Mouse (Mus musculus) embryonic fibroblast, embryonic 13.5 days (primary cell): ENCODE measurements at regions not wholly inside any gene's neighbourhood (a gene's known extent, or its start where the extent isn't known, plus 50 kb on each side); places are given as distances from the start of the nearest gene placed in this dataset.
A peak's percentile ranks its signal among the peaks of the same experiment; 100 is the strongest.
"Not testable (repeated sequence)": the region's sequence is repeated elsewhere in the genome, so short reads cannot be mapped to it uniquely, and the experiment has no call there.

ENCODE experiments used
- H3K27ac ChIP-seq: 2 replicates; pipeline ENCODE4 v1.5.1; 2012; ENCODE audit warnings: low read length, control low read depth, inconsistent platforms; ENCODE audit not compliant: insufficient read depth
- H3K4me1 ChIP-seq: 2 replicates; pipeline ENCODE4 v1.6.1; 2011; ENCODE audit warnings: low read length; ENCODE audit not compliant: control insufficient read depth, insufficient read depth
- H3K4me3 ChIP-seq: 2 replicates; pipeline ENCODE4 v1.5.1; 2011; ENCODE audit warnings: mild to moderate bottlenecking, control low read depth, low read length; ENCODE audit not compliant: insufficient read depth
- CTCF ChIP-seq: IDR thresholded peaks from 2 replicates; pipeline ENCODE4 v1.5.1; 2011; ENCODE audit warnings: mild to moderate bottlenecking, control low read depth, low read length, moderate library complexity, borderline replicate concordance; ENCODE audit not compliant: insufficient read depth
- POLR2A ChIP-seq: IDR thresholded peaks from 2 replicates; pipeline ENCODE4 v1.6.1; 2011; ENCODE audit warnings: low read depth, mild to moderate bottlenecking, control low read depth, low read length, moderate library complexity

- TF ChIP-seq POLR2A (no peak), CTCF (no peak)
Observed at GRCm38 (mm10) chrX:157107747-157108146, 307.4 kb downstream of the Phex start.

GRCm38 (mm10) chrX:157080025-157080424 lies 335.1 kb downstream of the Phex start:
- no peaks in the 10 kb centered on the region for H3K4me1 ChIP-seq
- no peak for TF ChIP-seq CTCF
- no peak for TF ChIP-seq POLR2A
- no peak overlapping the region for H3K4me3 ChIP-seq

More at GRCm38 (mm10) chrX:157107747-157108146, 307.4 kb downstream of the Phex start:
- Histone ChIP-seq H3K4me3 (no peak overlapping the region), H3K27ac (no peak overlapping the region), H3K4me1 (no peaks in the 10 kb centered on the region)

GRCm38 (mm10) chrX:157079606-157080005 lies 335.5 kb downstream of the Phex start:
- H3K4me3 ChIP-seq: no peak overlapping the region
- TF ChIP-seq CTCF (no peak), POLR2A (no peak)
- H3K27ac ChIP-seq: no peak overlapping the region
- no peaks in the 10 kb centered on the region for H3K4me1 ChIP-seq

More at GRCm38 (mm10) chrX:157080025-157080424, 335.1 kb downstream of the Phex start:
- H3K27ac ChIP-seq: no peak overlapping the region

GRCm38 (mm10) chrX:157078061-157078460 lies 337.1 kb downstream of the Phex start:
- H3K4me3 ChIP-seq, H3K4me1 ChIP-seq, H3K27ac ChIP-seq: not testable (repeated sequence)

- Histone ChIP-seq H3K4me1 (no peaks in the 10 kb centered on the region), H3K4me3 (no peak overlapping the region), H3K27ac (no peak overlapping the region)
- TF ChIP-seq POLR2A: no peak
- no peak for TF ChIP-seq CTCF
Observed at GRCm38 (mm10) chrX:157076193-157076592, 338.9 kb downstream of the Phex start.

- Histone ChIP-seq H3K4me3 (no peak overlapping the region), H3K4me1 (no peaks in the 10 kb centered on the region), H3K27ac (no peak overlapping the region)
- no peak for TF ChIP-seq CTCF
- no peak for TF ChIP-seq POLR2A
Observed at GRCm38 (mm10) chrX:157051629-157052315, 363.3 kb downstream of the Phex start.

GRCm38 (mm10) chrX:157028913-157029312 lies 386.2 kb downstream of the Phex start:
- peak overlapping the region; percentile 84 for H3K27ac ChIP-seq
- TF ChIP-seq POLR2A (0 out of 2 replicates have a peak, but pooled peaks have one; percentile 16), CTCF (no peak)
- H3K4me1 ChIP-seq: no peaks in the 10 kb centered on the region

GRCm38 (mm10) chrX:157024343-157024742 lies 390.8 kb downstream of the Phex start:
- no peak for TF ChIP-seq POLR2A
- Histone ChIP-seq H3K27ac (no peak overlapping the region), H3K4me3 (no peak overlapping the region), H3K4me1 (no peaks in the 10 kb centered on the region)

More at GRCm38 (mm10) chrX:157028913-157029312, 386.2 kb downstream of the Phex start:
- H3K4me3 ChIP-seq: no peak overlapping the region

- H3K4me1 ChIP-seq: no peaks in the 10 kb centered on the region
- no peak overlapping the region for H3K4me3 ChIP-seq
- peak overlapping the region; percentile 76 for H3K27ac ChIP-seq
- TF ChIP-seq CTCF: no peak
Observed at GRCm38 (mm10) chrX:157021851-157022250, 393.3 kb downstream of the Phex start.

GRCm38 (mm10) chrX:157020337-157020736 lies 394.8 kb downstream of the Phex start:
- TF ChIP-seq POLR2A (no peak), CTCF (no peak)
- H3K27ac ChIP-seq: no peak overlapping the region
- no peak overlapping the region for H3K4me3 ChIP-seq
- H3K4me1 ChIP-seq: no peaks in the 10 kb centered on the region
